Mouse (Mus musculus) liver, postnatal 0 days (tissue): ENCODE measurements around the gene Atp5l.

ENCODE experiments used
- CTCF ChIP-seq: sonication (generic); IDR thresholded peaks from 2 replicates; pipeline ENCODE4 v1.5.1; 2016; ENCODE audit warnings: antibody characterized with exemption, low read depth
- EP300 ChIP-seq: IDR thresholded peaks from 2 replicates; pipeline ENCODE4 v1.6.1; 2016; ENCODE audit warnings: antibody characterized with exemption, low read depth, mild to moderate bottlenecking

GRCm38 (mm10) chr9:44882981-44883569, 37.5 kb downstream of the Atp5l start:
- no peak for TF ChIP-seq CTCF
- no peak for TF ChIP-seq EP300
